Mouse (Mus musculus) heart, adult 11 months (tissue): Measurements from ENCODE around the gene Ypel3.

Experiments
- DNase-seq: peaks from one replicate; pipeline ENCODE4 v3.0.0; 2022

Gene Ypel3

GRCm38 (mm10) chr7:126817595-126817994, 40.8 kb downstream of the Ypel3 start:
- DNase-seq: no peak

GRCm38 (mm10) chr7:126818818-126819217, 42.1 kb downstream of the Ypel3 start:
- no peak for DNase-seq

- peak; percentile 97 for DNase-seq
Observed at GRCm38 (mm10) chr7:126821835-126822511, 45.2 kb downstream of the Ypel3 start.

GRCm38 (mm10) chr7:126822741-126823140, 46.0 kb downstream of the Ypel3 start:
- peak; percentile 97 for DNase-seq

GRCm38 (mm10) chr7:126823202-126823711, 46.5 kb downstream of the Ypel3 start:
- no peak for DNase-seq

GRCm38 (mm10) chr7:126823940-126824339, 47.2 kb downstream of the Ypel3 start:
- no peak for DNase-seq

- DNase-seq: no peak
Observed at GRCm38 (mm10) chr7:126825403-126825802, 48.6 kb downstream of the Ypel3 start.

GRCm38 (mm10) chr7:126825952-126826351, 49.2 kb downstream of the Ypel3 start:
- no peak for DNase-seq
